Mouse (Mus musculus): ENCODE data around the gene Rnf113a2.

Gene Rnf113a2

GRCm38 (mm10) chr12:84416834-84417604, at the start of gene Rnf113a2:
Gene Rnf113a2 (plus strand): TSS chr12:84417196.
- peak; percentile 91 for DNase-seq (ENCODE audit: low read depth, low spot score)

DNA sequence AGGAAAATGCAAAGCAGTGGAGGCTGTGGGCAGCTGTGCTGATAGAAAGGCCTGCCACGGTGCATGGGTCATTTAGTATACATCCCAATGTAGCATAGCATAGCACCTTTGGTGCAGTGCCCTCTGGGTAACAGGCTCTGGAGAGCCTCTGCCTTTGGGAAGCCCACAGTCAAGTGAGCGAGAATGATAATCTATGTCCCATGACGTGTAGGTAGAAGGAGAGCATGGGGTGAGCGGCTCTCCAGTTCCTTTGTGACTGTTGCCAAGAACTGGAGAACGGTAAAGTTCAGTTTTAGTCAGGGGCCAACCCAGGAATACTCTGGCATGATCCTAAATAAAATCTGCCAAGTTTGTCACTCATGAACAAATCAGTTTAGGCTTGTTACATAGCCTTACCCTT, 45.3 kb upstream of the Rnf113a2 start:
- DNase-seq (ENCODE audit: low read depth, low spot score) = no peak

- no peak for DNase-seq (ENCODE audit: low read depth, low spot score)
Observed at GRCm38 (mm10) chr12:84373831-84374481, 43.0 kb upstream of the Rnf113a2 start.

DNA sequence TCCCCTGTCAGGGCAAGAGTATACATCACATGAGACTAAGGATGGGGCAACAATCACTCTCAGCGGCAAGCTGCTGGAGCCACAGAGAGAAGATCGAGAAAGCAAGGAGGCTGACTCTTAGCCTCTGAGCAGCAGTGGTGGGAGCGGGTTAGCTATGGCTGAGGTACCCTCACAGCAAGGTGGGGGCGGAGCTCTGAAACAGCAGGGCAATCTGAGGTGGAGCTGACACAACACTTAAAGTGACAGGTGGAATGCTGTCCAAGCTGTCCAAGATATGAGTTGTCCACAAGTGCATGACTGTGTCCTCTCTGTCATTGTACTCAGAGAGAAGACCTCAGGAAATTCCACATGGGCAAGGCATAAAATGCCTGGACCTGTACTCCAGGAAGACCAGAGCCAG, 34.6 kb upstream of the Rnf113a2 start:
- no peak for DNase-seq (ENCODE audit: low read depth, low spot score)

GRCm38 (mm10) chr12:84384644-84385081, 32.3 kb upstream of the Rnf113a2 start:
- no peak for DNase-seq (ENCODE audit: low read depth, low spot score)

GRCm38 (mm10) chr12:84385408-84385807, 31.6 kb upstream of the Rnf113a2 start:
- no peak for DNase-seq (ENCODE audit: low read depth, low spot score)

GRCm38 (mm10) chr12:84388097-84388496, 28.9 kb upstream of the Rnf113a2 start:
- no peak for DNase-seq (ENCODE audit: low read depth, low spot score)

DNA sequence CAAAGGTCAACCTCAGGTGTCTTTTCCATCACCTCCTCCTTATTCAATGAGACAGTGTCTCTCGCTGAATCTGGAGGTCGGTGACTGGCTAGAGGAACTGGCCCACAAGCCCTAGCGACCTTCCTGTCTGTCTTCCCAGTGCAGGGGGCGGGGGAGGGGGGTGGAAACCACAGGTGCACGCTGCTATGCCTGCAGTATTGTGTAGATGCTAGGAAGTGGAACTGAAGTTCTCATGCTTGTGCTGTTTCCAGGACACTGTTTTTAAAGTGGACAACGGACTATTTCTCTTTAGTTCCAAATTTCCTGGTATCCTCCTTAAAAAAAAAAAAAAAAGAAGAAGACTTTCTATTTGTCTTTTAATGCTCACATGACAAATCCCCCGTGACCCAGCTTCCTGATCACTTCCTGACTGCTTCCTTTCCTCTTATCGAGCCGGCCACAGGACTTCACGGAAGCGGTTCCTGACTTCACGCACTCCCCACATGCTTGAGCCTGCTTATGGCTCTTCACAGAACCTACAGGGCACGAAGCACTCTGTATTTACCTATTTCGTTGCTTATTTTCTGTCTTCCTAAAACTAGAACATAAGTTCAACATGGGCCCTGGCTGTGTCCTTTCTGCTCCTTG, 28.1 kb upstream of the Rnf113a2 start:
- DNase-seq (ENCODE audit: low read depth, low spot score) = peak; percentile 50

DNA sequence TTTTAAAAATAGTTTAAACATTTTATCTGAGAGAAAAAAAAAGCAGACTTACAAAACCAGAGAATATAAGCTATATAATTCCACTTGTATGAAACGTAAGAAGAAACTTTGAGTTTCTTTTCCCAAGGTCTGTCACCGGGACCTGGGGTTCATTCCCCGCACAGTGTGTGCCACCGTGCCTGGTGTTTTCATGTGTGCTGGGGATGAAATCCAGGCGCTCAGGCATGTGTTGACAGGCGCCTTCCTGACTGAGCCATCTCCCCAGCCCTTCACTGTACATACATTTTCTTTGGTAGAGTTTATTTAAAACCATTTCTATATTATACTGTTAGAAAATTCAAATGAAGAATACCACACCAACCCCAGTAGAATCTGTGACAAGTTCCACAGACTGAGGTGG, 26.7 kb upstream of the Rnf113a2 start:
- no peak for DNase-seq (ENCODE audit: low read depth, low spot score)

GRCm38 (mm10) chr12:84392681-84393080, 24.3 kb upstream of the Rnf113a2 start:
- no peak for DNase-seq (ENCODE audit: low read depth, low spot score)

DNA sequence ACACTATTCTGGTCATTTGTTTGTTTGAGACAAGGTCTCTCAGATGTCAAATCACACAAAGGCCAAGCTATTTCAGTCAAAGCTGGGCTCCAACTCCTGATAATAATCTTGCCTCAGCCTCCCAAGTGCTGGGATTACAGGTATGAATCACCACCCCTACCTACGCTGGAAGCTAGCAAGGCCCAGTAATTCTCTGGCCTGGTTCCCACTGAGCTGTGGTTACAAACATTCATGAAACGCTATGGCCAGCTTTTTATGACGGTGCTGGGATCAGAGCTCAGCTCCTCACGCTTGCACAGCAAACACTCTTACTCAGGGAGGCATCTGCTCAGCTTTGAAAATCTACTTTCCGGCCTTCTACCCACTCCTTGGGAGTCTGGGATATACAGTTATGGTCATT, 23.1 kb upstream of the Rnf113a2 start:
- no peak for DNase-seq (ENCODE audit: low read depth, low spot score)

- no peak for DNase-seq (ENCODE audit: low read depth, low spot score)
Observed at GRCm38 (mm10) chr12:84396947-84397679, 19.9 kb upstream of the Rnf113a2 start.

- DNase-seq (ENCODE audit: low read depth, low spot score) = no peak
Observed at GRCm38 (mm10) chr12:84397685-84398084, 19.3 kb upstream of the Rnf113a2 start.

- no peak for DNase-seq (ENCODE audit: low read depth, low spot score)
Observed at GRCm38 (mm10) chr12:84398629-84399028, 18.4 kb upstream of the Rnf113a2 start.

GRCm38 (mm10) chr12:84399135-84399534, 17.9 kb upstream of the Rnf113a2 start:
- no peak for DNase-seq (ENCODE audit: low read depth, low spot score)

- DNase-seq (ENCODE audit: low read depth, low spot score) = no peak
Observed at GRCm38 (mm10) chr12:84399663-84400062, 17.3 kb upstream of the Rnf113a2 start.

- no peak for DNase-seq (ENCODE audit: low read depth, low spot score)
Observed at GRCm38 (mm10) chr12:84400068-84400467, 16.9 kb upstream of the Rnf113a2 start.

GRCm38 (mm10) chr12:84400653-84401052, 16.3 kb upstream of the Rnf113a2 start:
- DNase-seq (ENCODE audit: low read depth, low spot score) = no peak

- no peak for DNase-seq (ENCODE audit: low read depth, low spot score)
Observed at GRCm38 (mm10) chr12:84402923-84403322, 14.1 kb upstream of the Rnf113a2 start.

- DNase-seq (ENCODE audit: low read depth, low spot score) = no peak
Observed at GRCm38 (mm10) chr12:84404541-84404940, 12.5 kb upstream of the Rnf113a2 start.

GRCm38 (mm10) chr12:84407259-84407658, 9.7 kb upstream of the Rnf113a2 start:
- peak; percentile 65 for DNase-seq (ENCODE audit: low read depth, low spot score)
